Mouse (Mus musculus) splenic B cell, adult 2 months (primary cell): Measurements from ENCODE around the gene Smim13.
"Not testable (repeated sequence)": the region's sequence is repeated elsewhere in the genome, so short reads cannot be mapped to it uniquely, and the experiment has no call there.

Experiments
- DNase-seq: peaks from one replicate; pipeline ENCODE4 v3.0.0-alpha.2; 2011; ENCODE audit warnings: low read depth, low spot score
- H3K27me3 ChIP-seq: 2 replicates; pipeline ENCODE4 v1.6.1; 2012; ENCODE audit warnings: mild to moderate bottlenecking, low read length, moderate library complexity, mixed read lengths; ENCODE audit not compliant: control insufficient read depth, poor library complexity, insufficient read depth, severe bottlenecking
- H3K36me3 ChIP-seq: 2 replicates; pipeline ENCODE4 v1.6.1; 2012; ENCODE audit warnings: mild to moderate bottlenecking, low read length, moderate library complexity, mixed read lengths; ENCODE audit not compliant: control insufficient read depth, poor library complexity, insufficient read depth, severe bottlenecking

The Smim13 gene

DNA sequence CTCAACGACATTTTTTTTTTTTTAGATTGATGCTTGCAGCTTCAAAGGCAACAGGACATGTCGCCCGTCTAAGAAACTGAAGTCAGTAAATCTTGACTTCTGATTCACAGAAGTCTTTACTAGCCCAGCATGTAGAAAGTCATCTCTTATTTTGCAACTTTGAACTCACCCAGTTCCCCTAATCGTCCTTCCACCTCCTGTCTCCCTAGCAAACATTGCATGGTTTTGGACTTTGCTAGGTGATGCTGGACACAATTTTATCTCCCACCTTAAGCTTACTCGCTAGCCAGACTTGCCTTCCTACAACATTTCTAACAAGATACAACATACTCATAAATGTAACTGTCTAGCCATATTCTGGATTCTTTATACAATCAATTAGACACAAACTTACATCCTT, 21.6 kb upstream of the Smim13 start:
- no peaks in the 10 kb centered on the region; the same call in 1 of the 2 replicates for H3K27me3 ChIP-seq
- no peak for DNase-seq

DNA sequence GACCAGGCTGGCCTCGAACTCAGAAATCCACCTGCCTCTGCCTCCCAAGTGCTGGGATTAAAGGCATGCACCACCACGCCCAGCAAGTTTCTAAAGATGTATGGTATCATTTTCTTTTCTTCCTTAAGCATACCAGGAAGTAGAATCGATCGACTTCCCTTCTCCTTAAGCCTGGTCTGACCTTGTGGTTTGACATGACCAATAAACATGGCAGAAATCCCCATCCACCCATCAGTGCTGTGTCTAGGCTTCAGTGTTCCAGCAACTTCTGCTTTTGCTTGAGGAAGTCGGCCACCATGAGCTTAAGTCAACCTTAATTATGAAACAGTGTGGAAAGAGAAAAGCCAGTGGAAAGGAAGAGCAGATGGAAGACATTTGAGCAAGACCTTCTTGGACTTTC, 19.4 kb upstream of the Smim13 start:
- Histone ChIP-seq H3K36me3 (no peaks in the 10 kb centered on the region), H3K27me3 (no peaks in the 10 kb centered on the region; the same call in 1 of the 2 replicates)
- peak; percentile 15 for DNase-seq

More for the DNA sequence above, 21.6 kb upstream of the Smim13 start:
- no peaks in the 10 kb centered on the region for H3K36me3 ChIP-seq

DNA sequence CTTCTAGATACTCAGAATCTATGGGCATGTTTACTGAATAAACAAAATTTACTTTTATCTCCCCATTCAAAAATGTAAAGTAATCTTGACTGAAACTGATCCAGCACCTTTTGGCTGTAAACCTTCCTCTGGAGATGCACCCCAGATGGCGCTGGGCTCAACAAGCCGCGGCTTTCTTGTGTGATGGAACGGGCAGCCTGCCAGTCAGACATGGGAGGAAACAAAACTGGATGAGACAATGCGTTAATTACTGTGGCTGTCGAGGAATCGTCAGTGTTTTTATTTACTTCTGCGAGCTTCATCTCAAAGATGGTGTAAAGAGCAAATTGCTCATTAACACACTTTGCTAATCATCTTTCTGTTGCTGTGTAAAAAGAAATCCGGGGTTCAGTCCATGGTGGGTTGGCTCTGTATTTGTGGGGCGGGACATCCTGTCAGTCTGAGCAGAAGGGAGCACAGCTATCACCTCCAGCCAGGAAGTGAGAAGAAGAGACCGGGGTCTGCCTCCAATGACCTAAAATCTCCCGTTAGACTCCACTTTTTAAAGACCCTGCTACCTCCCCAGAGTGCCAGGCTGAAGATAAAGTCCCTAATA, 18.2 kb upstream of the Smim13 start:
- Histone ChIP-seq H3K27me3 (no peaks in the 10 kb centered on the region; the same call in 1 of the 2 replicates), H3K36me3 (no peaks in the 10 kb centered on the region)
- DNase-seq = no peak

DNA sequence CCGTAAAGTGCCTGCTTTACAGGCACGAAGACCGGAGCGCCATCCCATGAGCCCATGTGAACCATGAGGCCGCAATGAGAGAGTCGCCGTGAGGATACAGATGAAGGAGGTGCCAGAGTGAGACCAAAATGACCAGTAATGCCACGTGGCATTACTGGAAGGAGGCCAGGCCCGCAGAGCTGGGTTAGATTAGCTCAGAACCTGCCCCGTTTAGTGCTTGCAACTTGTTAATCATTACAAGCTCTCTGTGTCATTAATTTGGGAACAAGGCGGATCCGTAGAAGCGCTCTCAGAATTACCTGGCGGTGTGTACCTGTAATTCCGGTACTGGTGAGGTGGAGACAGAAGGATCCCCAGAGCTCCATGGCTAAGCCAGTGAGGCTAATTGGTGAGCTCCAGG, 17.4 kb upstream of the Smim13 start:
- Histone ChIP-seq H3K36me3 (no peaks in the 10 kb centered on the region), H3K27me3 (no peaks in the 10 kb centered on the region; the same call in 1 of the 2 replicates)
- DNase-seq = no peak

DNA sequence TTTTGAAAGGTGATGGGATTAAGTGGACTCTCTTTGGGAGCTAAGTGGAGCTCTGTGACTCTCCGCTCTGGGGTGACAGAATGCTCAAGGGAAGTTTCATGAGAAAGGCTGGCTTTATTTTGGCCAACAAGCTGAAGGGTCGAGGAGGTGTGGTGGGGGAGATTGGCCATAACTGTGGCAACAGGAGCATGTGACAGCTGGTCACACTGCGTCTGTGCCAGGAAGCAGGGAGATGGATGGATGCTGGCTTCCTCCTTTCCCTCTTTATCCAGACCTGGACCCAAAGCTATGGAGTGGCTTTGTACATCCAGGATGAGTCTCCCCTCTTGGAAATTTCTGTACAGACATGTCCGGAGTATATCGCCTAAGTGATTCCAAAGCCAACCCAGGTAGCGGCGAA, 16.4 kb upstream of the Smim13 start:
- no peak for DNase-seq
- no peaks in the 10 kb centered on the region for H3K36me3 ChIP-seq
- H3K27me3 ChIP-seq = no peaks in the 10 kb centered on the region; the same call in 1 of the 2 replicates

DNA sequence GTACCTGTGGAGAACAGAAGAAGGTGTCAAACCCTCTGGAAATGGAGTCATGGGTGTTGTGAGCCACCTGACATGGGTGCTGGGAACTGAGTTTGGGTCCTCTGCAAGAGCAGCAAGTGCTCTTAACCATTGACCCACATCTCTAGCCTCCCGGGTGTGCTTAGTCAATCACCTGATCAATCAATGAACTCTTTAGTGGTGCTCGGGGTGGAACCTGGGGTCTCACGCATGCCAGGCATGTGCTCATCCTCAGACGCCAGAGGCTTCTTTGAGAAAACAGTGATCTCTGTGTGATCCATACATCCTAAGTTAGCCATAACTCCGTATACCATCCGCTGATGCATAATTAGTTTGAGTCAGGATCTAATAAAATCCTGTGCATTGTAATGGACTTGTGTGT, 14.5 kb upstream of the Smim13 start:
- Histone ChIP-seq H3K27me3 (no peaks in the 10 kb centered on the region; the same call in 1 of the 2 replicates), H3K36me3 (no peaks in the 10 kb centered on the region)
- no peak for DNase-seq

DNA sequence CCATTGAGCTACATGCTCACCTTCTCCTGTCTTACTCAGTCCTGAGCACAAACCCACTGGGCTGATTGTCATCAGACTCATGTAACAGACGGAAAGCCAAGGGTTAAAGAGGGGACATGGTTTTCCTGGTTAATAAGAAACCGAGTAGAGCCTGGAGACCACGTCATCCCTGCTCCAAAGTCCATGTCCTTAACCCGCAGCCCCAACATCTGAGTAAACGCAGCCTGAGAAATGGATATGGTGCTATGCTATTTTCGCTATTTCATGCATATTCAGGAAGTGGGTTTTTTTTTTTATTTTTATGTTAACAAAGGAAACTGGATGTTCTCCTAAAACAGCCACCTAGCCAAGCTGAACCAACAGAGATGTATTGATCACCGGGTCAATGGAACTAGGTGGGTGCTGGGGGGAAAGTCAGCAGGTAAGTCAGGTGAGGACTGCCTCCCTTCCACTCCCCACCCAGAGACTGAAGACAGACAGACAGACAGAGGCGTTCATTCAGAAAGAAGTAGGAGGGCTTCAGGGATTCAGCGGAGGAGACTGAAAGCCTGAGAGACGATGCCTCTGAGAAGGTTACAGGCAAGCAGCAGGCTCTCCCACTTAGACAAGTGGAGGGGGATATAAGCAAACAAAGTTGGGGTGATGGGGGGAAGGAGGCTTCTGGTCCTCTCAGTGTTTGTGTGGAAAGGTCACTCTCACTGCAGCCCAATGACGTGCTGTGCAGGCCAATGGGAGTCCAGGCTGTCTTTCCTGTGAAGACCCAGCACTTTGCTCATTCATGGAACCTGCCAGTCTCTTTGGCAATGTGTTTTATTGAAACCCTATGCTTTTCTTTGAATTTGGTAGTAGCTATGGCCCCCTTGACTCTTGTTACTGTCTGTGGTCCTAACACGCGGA, 13.6 kb upstream of the Smim13 start:
- no peaks in the 10 kb centered on the region for H3K36me3 ChIP-seq
- no peak for DNase-seq
- H3K27me3 ChIP-seq = no peaks in the 10 kb centered on the region

DNA sequence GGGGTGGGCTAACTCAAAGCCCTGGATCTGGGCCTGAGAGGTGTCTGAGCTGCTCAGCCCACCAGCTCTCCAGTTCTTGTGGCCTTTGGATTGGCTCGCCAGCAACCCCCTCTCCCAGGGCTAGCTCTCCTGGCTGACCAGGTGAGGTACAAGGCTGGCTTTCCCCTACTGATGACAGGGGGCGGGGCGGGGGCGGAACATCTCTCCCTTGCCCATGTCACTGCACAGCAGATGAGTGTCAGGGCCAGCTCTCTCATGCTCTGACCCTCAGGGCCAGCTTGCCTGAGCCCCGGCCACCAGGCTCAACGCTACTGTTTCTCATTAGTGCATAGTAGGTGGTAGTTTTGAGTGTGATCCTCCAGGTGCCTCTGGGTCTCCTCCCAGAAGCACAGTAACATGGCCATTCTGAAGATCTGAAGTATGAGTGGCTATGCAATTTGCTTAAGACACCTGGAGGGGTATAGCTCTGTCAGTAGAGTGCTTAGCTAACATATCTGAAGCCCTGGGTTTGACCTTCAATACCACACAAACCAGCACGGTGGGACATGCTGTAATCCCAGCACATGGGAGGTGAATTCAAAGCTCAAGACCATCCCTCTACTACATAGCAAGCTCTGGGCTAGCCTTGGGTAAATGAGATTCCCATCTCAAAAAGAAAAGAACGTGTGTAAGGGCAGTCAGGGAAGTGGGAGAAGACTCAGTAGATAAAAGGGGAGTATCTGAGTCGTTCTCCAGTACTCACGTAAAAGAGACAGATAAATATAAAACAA, 11.4 kb upstream of the Smim13 start:
- DNase-seq = no peak
- Histone ChIP-seq H3K27me3 (no peaks in the 10 kb centered on the region), H3K36me3 (no peaks in the 10 kb centered on the region)

DNA sequence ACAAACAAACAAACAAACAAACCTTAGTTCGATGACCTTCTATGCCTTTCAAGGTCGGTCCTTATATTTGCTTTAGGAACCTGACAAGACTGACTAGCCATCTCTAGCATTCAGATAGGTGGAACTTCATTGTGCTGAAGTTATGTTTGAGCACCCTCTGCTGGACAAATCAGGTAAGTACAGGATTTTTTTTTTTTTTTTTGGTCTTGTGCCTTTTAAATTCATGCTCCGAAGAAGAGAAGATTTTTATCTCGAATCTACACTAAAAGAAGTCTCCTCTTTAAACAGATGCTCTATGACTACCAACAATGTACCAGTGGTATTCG, 10.9 kb upstream of the Smim13 start:
- DNase-seq = peak; percentile 78
- Histone ChIP-seq H3K27me3 (no peaks in the 10 kb centered on the region), H3K36me3 (no peaks in the 10 kb centered on the region)

DNA sequence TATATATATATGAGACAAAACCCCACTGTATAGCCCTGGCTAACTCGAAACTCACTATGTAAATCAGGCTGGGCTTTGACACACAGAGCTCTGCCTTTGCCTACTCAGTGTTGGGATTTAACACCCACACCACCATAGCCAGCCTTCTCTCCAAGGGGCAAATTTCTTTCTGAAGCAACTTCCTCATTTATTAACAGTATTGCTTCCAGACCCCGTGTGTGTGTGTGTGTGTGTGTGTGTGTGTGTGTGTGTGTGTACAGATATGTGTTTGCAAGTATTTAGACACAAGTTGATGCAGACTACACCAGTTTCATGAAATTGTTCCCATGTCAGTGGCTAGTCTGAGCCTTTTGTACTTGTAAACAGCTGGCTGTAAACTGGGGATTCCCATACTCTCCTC, 8.1 kb upstream of the Smim13 start:
- Histone ChIP-seq H3K27me3 (no peaks in the 10 kb centered on the region), H3K36me3 (no peaks in the 10 kb centered on the region)
- peak; percentile 12 for DNase-seq

DNA sequence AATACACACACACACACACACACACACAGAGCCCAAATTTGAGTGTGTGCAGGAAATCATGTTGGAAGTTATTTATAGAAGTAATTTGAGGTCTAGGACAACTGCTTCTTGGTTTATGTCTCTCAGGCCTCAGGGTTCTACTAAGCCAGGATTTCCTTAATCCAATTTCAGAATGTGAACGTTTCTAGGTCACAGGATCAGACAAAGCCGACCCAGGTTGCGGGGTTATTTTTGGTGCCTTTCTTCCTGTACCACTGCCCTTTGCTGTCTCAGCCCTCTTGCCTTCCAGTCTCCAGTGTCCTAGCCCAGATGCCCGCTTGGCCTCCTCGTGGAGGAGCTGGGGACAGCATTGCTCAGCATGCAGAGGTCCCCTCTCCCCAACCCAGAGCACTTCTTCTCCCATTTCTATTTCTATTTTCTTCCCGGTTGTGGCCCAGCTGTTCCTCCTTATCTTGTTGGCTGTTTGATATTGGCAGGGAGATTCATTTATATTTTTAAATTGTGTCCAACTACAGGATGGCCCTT, 5.3 kb upstream of the Smim13 start:
- no peak for DNase-seq
- H3K36me3 ChIP-seq = no peaks in the 10 kb centered on the region
- no peaks in the 10 kb centered on the region for H3K27me3 ChIP-seq

DNA sequence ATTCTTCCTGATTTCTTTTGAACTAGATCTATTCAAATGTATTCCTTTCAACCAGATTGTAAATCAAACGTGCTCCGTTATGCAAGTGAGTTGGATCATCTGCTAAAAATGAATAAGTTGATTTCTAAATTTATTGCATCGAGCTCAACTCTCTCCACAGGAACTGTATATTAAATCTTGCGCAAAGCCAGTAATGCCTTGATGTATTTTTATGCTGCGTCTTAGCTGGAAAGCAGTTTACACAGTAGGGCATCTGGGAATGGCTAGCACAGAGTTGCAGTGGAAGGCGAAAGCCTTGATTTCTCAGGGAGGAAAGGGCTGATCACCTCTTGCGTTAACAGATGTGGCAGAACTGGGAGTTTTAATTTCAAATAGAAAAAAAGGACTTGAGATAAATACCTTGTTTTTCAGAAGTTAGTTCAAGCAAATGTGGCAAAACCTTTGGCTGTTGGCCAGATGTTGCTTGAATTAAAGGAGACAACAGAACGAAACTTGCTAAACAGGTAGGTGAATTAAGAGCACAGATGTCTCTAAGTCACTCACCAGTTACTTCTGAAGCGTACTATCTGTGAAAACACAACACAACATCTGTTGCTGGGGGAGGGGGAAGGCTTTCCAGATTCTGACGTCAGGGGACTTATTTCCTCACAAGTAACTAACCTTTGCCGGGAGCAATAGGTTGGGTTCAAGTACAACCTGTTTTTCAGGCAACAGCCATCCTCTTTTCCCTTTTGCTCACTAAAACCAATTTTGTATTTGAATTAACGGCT, 708 bp upstream of the Smim13 start:
- peak; percentile 58 for DNase-seq
- Histone ChIP-seq H3K27me3 (no peaks in the 10 kb centered on the region), H3K36me3 (no peaks in the 10 kb centered on the region)

DNA sequence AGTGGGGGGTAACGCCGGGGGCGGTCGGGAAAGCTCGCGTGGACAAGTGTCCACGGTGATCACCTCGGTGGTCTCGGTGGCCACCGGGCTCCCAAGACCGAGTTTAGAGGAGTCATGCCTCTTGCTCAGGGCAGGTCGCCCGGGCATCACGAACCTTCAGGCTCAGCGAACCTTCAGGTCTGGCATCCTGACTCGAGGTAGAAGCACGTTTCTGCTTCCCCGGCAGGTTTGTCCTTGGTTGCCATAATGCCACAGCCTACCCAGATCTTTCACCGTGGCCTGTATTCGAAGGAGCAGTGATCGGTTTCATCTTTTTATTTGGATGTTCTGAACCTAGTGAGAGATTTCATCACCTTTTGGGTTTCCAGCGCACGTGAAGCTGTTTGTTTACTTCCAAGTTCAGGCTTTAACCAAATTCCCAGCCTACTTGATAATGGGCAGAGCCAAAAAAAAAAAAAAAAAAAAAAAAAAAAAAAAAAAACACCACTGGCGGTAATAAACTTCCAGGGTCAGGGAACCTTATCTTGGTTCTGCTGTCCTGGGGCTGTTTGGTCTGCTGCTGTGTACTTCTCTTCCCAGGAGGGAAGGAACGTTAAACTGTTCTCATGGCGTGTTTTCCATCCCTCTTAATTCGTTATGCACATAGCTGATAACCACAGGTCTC, 806 bp downstream of the Smim13 start:
- no peak for DNase-seq
- Histone ChIP-seq H3K36me3 (no peaks in the 10 kb centered on the region), H3K27me3 (no peaks in the 10 kb centered on the region)

DNA sequence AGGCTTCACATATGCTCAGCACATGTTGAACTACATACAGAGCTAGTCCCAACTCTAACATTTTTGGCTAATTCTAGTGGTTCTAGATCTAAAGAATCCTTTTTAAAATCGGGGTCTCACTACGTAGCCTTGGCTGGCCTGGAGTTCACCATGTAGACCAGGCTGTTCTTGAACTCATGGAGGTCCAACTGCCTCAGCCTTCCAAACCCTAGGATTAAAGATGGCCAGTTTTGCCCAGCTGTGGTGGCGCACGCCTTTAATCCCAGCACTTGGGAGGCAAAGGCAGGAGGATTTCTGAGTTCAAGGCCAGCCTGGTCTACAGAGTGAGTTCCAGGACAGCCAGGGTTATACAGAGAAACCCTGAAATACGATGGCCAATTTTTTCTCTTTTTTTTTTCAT, 1.6 kb downstream of the Smim13 start:
- H3K36me3 ChIP-seq, DNase-seq: not testable (repeated sequence)

More for the DNA sequence above, 1.6 kb downstream of the Smim13 start:
- H3K27me3 ChIP-seq = not testable (repeated sequence)
